Mouse (Mus musculus) limb, embryonic 15.5 days (tissue): ENCODE measurements at regions not wholly inside any gene's neighbourhood (a gene's known extent, or its start where the extent isn't known, plus 50 kb on each side); places are given as distances from the start of the nearest gene placed in this dataset.
A peak's percentile ranks its signal among the peaks of the same experiment; 100 is the strongest.

ENCODE experiments used
- ATAC-seq: fragments of 200-750 bp; cut with Nextera tagmentation; 2 replicates; pipeline ENCODE4 v1.8.0; 2017; ENCODE audit warnings: low read depth, moderate TSS enrichment; ENCODE audit not compliant: insufficient number of reproducible peaks, low FRiP score, low TSS enrichment
- H3K27ac ChIP-seq: fragments of 300-500 bp; sonication (generic); 2 replicates; pipeline ENCODE4 v1.5.1; 2015; ENCODE audit warnings: moderate library complexity, mild to moderate bottlenecking, inconsistent platforms
- H3K27me3 ChIP-seq: fragments of 300-500 bp; sonication (generic); 2 replicates; pipeline ENCODE4 v1.6.1; 2015; ENCODE audit warnings: inconsistent platforms
- H3K36me3 ChIP-seq: fragments of 300-500 bp; sonication (generic); 2 replicates; pipeline ENCODE4 v1.6.1; 2015; ENCODE audit warnings: inconsistent platforms
- H3K4me1 ChIP-seq: fragments of 300-500 bp; sonication (generic); 2 replicates; pipeline ENCODE4 v1.6.1; 2015; ENCODE audit warnings: inconsistent platforms
- H3K4me2 ChIP-seq: fragments of 300-500 bp; sonication (generic); 2 replicates; pipeline ENCODE4 v1.6.1; 2015; ENCODE audit warnings: mild to moderate bottlenecking, inconsistent platforms
- H3K4me3 ChIP-seq: fragments of 300-500 bp; sonication (generic); 2 replicates; pipeline ENCODE4 v1.5.1; 2015; ENCODE audit warnings: mild to moderate bottlenecking, inconsistent platforms
- H3K9ac ChIP-seq: fragments of 300-500 bp; sonication (generic); 2 replicates; pipeline ENCODE4 v1.6.1; 2015; ENCODE audit warnings: inconsistent platforms
- H3K9me3 ChIP-seq: fragments of 300-500 bp; sonication (generic); 2 replicates; pipeline ENCODE4 v1.6.1; 2016; ENCODE audit warnings: inconsistent platforms
- WGBS: fragments of 180-500 bp; shearing (Covaris S2); methylation state at CpG from one replicate; pipeline ENCODE4 v1.1.7; 2015; 5-methylcytosine and 5-hydroxymethylcytosine counted together

DNA sequence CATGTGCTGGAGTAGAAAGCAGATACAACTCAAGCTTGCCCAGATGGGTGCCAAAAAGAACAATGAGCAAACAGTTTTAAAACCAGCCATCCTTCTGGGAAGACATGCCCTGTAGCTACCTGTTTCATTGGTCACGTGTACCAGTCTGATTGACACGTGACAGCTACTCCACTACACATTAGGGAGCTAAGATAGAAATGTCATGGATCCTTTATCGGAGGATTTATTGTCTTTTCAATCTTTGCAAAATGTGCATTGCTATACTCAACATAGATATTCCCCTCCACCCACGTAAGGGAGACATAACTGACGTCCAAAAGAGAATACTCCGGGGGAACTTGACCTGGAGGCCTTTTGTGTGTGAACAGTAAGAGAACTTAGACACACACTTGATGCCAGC lies 171.1 kb upstream of the Cited2 start:
- Histone ChIP-seq H3K9me3 (no peaks in the 10 kb centered on the region), H3K4me1 (no peaks in the 10 kb centered on the region), H3K4me2 (no peak overlapping the region), H3K36me3 (no peaks in the 10 kb centered on the region), H3K4me3 (no peak overlapping the region), H3K27me3 (no peaks in the 10 kb centered on the region), H3K9ac (no peak overlapping the region), H3K27ac (no peak overlapping the region)
- ATAC-seq, result no peak
- WGBS, result 85% methylated on average over 6 of the region's 6 CpGs

DNA sequence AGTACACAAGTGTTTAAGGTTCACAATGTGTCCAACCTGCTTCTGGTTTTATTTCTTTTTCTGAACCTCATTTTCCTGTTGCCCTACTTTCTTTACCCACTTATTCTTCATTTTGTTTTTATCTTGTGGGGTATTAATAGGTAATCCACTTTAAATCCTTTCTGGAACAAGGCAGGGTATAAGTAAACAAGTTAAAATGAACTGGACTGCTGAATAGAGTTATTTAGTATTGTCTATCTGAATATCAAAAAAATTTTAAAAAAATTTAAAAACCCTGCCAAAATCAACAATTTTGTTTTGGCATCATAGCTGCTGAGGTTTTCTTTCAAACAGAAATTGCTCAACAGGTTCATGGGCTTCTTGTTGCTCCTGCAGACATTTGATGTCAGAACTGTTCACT lies 170.7 kb upstream of the Cited2 start:
- H3K36me3 ChIP-seq, result no peaks in the 10 kb centered on the region
- no peaks in the 10 kb centered on the region for H3K27me3 ChIP-seq
- no peak for ATAC-seq
- H3K4me3 ChIP-seq, result no peak overlapping the region
- no peak overlapping the region for H3K4me2 ChIP-seq
- H3K4me1 ChIP-seq, result no peaks in the 10 kb centered on the region
- no peak overlapping the region for H3K27ac ChIP-seq
- no peak overlapping the region for H3K9ac ChIP-seq
- H3K9me3 ChIP-seq, result no peaks in the 10 kb centered on the region

DNA sequence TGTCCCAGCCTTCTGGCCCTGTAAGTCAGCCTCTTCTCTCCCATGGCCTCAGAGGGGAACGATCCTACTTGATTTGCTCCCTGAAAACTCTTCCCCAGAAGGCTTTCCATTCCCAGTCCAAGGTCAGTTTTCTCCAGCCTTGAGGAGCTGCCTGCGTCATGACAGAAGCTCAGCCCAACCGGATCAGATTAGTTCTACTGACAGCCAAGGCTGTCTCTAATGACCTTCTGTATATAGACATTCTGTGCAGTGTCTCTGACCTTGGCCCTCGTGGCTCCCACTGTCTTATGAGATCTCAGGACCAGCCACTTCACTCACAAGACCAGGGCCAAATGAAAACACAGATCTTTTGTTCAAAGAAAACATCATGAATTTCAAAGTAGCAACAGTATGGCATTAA lies 166.6 kb upstream of the Cited2 start:
- ATAC-seq, result no peak
- Histone ChIP-seq H3K27ac (no peak overlapping the region), H3K4me3 (no peak overlapping the region), H3K4me2 (no peak overlapping the region), H3K36me3 (no peaks in the 10 kb centered on the region), H3K9ac (no peak overlapping the region), H3K4me1 (peaks cover 11% of the 10 kb centered on the region), H3K9me3 (no peaks in the 10 kb centered on the region), H3K27me3 (no peaks in the 10 kb centered on the region)
- 80% methylated on average over 4 of the region's 4 CpGs for whole genome bisulfite sequencing

DNA sequence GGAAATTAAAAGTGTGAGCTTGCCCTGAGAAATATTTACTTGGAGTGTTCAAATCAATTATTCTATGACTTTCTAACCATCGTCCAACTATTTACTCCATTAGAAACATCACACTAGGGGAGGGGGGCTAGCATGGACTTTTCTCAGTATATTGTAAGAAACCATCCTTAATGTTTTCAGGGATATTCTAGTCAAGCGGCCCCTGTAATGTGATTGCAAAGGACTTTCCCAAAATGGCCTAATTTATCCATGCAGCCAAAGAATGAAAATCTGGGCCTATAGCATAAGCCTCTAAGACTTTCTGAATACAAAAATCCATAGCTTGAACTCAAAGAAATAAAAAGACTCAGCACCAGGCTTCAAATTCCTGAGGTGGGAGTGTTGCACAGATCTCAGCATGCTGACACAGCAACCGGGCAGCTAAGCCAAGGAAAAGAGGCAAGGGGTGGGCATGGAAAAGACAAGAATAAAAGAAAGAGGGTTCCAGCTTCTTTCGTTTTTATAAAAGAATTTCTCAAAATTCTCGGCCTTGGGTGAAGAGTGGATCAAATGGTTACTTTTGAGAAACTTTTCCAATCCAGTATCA lies 163.6 kb upstream of the Cited2 start:
- peak overlapping the region; percentile 44; the same call in 1 of the 2 replicates for H3K27ac ChIP-seq

DNA sequence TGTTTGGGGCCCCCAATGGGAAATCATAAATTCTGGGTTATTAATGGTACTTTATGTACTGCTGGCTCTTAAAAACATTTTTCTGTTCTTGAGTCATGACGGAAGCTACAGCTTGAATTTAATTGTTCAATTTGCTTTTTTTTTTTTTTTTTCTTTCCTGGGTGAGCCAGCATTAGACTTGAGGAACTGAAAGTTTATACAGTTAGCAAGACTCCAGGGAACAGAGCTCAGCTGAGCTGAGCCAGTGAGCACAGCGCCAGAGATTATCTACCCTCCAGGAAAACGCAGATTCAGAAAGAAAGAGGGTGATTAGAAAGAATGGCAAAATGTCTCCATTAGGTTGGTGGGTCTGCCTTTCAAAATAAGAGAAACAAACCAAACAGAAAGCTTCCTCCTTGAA lies 163.0 kb upstream of the Cited2 start:
- Histone ChIP-seq H3K36me3 (no peaks in the 10 kb centered on the region), H3K4me3 (no peak overlapping the region), H3K27me3 (no peaks in the 10 kb centered on the region), H3K4me2 (no peak overlapping the region), H3K4me1 (peaks cover 20% of the 10 kb centered on the region), H3K27ac (peak overlapping the region; percentile 44), H3K9me3 (no peaks in the 10 kb centered on the region), H3K9ac (no peak overlapping the region)
- no peak for ATAC-seq
- WGBS, result 19% methylated on average over 3 of the region's 3 CpGs

More for the DNA sequence above, 163.6 kb upstream of the Cited2 start:
- no peak for ATAC-seq
- no peak overlapping the region for H3K4me3 ChIP-seq
- no peaks in the 10 kb centered on the region for H3K27me3 ChIP-seq
- H3K9me3 ChIP-seq, result no peaks in the 10 kb centered on the region
- peaks cover 20% of the 10 kb centered on the region for H3K4me1 ChIP-seq
- no peak overlapping the region for H3K4me2 ChIP-seq
- 47% methylated on average over 5 of the region's 5 CpGs for WGBS
- no peak overlapping the region for H3K9ac ChIP-seq
- H3K36me3 ChIP-seq, result no peaks in the 10 kb centered on the region

DNA sequence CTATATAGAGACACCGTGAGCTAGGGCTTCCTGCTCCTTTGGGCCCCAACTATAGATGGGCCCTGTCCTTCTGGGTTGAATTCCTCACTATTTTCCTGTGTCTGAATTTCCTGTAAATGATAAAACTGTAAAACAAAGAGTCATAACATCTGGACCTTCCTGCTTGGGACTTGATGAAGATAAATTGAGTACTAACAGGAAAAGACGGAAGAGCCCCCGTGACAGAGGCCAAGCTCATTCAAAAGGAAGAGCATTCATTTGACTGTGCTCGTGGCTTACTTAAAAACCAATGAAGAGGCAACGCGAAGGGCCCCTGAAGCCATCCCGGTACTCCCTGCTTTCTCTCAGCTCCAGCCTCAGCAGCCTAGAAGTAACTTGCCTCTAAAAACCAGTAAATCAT lies 161.6 kb upstream of the Cited2 start:
- Histone ChIP-seq H3K27ac (no peak overlapping the region), H3K9me3 (no peaks in the 10 kb centered on the region), H3K4me3 (no peak overlapping the region), H3K27me3 (no peaks in the 10 kb centered on the region), H3K4me1 (peaks cover 20% of the 10 kb centered on the region), H3K4me2 (no peak overlapping the region), H3K9ac (no peak overlapping the region), H3K36me3 (no peaks in the 10 kb centered on the region)
- ATAC-seq, result no peak
- 66% methylated on average over 7 of the region's 7 CpGs for WGBS

DNA sequence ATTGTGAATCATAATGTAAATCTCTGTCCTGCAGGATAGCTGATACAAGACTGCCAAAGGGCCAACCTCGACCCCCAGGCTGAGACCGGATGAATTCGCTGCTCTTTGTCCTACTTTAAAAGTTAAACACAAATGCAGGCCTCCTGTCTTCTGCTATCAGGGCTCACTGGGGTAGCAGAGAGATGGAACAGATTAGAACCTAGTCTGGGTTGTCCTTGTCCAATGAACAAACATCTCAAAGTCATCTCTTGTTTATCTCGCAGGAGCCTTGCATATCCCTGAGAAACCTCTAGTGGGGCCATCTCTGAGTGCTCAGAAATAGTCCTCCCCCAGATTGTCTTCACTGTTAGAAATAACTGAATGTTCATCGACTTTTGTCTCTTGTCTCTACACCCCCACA lies 161.0 kb upstream of the Cited2 start:
- Histone ChIP-seq H3K4me2 (no peak overlapping the region), H3K9ac (no peak overlapping the region), H3K36me3 (no peaks in the 10 kb centered on the region), H3K4me3 (no peak overlapping the region), H3K4me1 (peaks cover 20% of the 10 kb centered on the region), H3K27ac (no peak overlapping the region), H3K27me3 (no peaks in the 10 kb centered on the region), H3K9me3 (no peaks in the 10 kb centered on the region)
- no peak for ATAC-seq
- WGBS, result 85% methylated on average over 5 of the region's 5 CpGs

DNA sequence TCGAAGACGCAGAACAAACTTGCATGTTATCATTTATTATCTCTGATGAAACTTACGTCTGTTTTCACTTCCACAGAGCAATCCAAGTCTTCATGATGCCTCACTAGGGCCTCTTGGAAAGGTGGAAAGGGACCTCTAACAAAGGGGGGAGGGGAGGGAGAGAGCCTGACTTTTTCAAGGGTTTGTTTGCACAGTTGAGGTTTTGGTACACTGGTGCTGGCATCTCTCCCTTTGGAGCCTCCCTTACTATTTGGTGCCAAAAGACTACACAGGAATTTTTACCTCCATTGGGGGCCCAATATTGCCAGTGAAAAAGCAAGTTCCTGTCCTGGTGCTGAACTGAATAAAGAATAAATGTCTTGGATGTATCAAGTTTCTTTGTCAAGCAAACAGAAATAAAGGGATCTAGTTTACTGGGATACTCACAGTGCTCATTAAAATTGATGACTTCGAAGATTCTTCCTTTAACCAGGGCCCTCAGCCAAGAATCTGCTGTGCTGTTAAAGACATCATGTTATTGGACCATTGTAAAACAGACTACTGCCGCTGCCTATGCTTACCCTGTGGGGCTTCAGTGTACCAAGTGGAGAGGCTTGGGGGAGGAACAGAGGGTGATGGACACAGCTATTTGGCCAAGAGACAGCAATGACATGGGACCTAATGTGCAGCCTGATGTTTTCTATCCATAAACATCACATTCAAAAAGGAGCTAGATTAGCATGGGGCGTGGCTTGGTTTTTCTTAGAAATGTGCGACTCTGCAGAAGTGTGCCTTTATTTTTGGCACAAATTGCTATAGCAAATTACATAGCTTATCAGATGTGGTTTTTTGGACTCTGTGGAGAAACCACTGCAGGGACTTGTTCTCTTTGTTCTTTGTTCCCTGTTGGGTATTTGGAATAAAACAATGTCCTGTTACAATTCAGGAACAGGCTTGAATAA lies 160.3 kb upstream of the Cited2 start:
- Histone ChIP-seq H3K4me2 (no peak overlapping the region), H3K9me3 (no peaks in the 10 kb centered on the region), H3K4me3 (no peak overlapping the region), H3K27me3 (no peaks in the 10 kb centered on the region), H3K36me3 (no peaks in the 10 kb centered on the region), H3K4me1 (peaks cover 20% of the 10 kb centered on the region), H3K27ac (no peak overlapping the region), H3K9ac (no peak overlapping the region)
- 42% methylated on average over 7 of the region's 7 CpGs for WGBS
- ATAC-seq, result no peak

DNA sequence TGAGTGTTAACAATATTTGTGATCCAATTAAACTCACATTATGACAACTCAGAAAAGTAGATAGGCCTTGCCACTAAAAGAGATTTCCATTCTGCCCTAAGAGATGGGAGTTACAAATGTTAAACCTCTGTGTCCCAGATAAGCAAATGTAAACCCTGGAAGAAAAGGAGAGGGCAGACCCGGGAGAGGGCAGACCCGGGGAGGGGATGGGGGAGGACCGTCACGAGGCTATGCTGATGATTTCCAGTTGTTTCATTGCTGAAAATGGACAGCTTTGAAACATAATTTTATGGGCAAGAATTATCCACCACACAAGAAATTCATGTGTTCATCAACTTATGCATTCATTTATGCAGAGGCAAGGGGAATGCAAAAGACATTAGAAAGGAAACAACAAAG lies 159.7 kb upstream of the Cited2 start:
- Histone ChIP-seq H3K27ac (no peak overlapping the region), H3K9ac (no peak overlapping the region), H3K36me3 (no peaks in the 10 kb centered on the region), H3K4me3 (no peak overlapping the region), H3K4me2 (no peak overlapping the region), H3K9me3 (no peaks in the 10 kb centered on the region), H3K4me1 (peaks cover 20% of the 10 kb centered on the region), H3K27me3 (no peaks in the 10 kb centered on the region)
- no peak for ATAC-seq
- 76% methylated on average over 4 of the region's 4 CpGs for WGBS

DNA sequence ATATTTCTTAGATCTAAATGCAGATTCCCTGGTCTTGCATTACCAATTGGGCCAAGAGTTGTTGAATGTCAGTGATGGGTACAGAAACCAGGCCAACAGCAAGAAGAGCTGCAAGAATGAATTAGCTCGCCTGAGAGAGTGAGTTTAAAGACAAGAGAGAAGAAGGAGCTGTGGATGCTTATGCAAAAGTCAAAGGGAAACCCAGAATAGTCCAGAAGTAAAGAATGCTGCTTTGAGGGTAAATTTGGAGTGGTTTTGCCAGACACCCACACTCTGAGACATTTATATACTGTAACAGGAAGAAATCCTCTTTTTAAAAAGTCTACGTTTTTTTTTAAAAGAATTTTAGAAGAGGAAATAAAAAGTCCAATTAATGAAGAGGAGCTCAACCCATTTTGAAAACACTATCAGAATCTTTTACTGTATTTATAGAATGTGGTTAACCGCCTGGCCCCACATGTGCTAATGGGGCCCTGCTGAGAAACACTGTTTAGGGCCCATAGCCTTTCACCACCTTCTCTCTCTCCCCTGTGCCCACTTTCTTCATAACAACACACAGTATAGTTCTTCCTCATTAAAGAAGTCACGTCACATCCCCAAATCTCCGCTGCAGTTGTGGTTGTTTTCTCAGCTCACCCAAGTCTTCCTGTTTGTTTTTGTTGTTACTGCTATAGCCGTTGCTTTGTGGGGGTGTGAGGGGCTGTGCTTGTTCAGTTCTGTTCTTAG lies 158.0 kb upstream of the Cited2 start:
- ATAC-seq, result no peak
- no peak overlapping the region for H3K9ac ChIP-seq
- H3K9me3 ChIP-seq, result no peaks in the 10 kb centered on the region
- no peak overlapping the region for H3K4me3 ChIP-seq
- H3K27me3 ChIP-seq, result no peaks in the 10 kb centered on the region
- 53% methylated on average over 6 of the region's 6 CpGs for WGBS
- H3K27ac ChIP-seq, result no peak overlapping the region
- H3K4me2 ChIP-seq, result no peak overlapping the region
- no peaks in the 10 kb centered on the region for H3K36me3 ChIP-seq
- peaks cover 13% of the 10 kb centered on the region for H3K4me1 ChIP-seq

DNA sequence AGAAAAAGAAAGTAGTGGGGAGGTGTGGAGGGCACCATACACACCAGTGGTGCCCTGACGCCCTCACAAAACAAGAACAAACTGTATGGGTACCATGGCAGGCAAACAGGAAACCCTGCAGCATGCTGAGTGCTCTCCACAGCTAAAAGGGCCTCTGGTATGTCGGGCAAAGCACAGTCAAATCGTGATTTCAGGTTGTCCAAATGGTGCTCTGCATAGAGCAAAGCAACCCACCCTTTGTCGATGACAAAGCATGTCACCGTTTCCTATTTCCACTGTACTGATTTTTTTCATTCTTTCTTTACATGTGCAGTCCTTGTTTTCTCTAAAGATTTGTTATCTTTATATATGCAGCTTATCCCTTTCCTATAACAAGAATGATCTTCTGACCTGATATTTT lies 156.0 kb upstream of the Cited2 start:
- Histone ChIP-seq H3K9me3 (no peaks in the 10 kb centered on the region), H3K4me2 (no peak overlapping the region), H3K4me3 (no peak overlapping the region), H3K27ac (no peak overlapping the region), H3K36me3 (no peaks in the 10 kb centered on the region), H3K9ac (no peak overlapping the region), H3K27me3 (no peaks in the 10 kb centered on the region), H3K4me1 (peaks cover 9% of the 10 kb centered on the region)
- no peak for ATAC-seq
- whole genome bisulfite sequencing, result 78% methylated on average over 5 of the region's 5 CpGs

DNA sequence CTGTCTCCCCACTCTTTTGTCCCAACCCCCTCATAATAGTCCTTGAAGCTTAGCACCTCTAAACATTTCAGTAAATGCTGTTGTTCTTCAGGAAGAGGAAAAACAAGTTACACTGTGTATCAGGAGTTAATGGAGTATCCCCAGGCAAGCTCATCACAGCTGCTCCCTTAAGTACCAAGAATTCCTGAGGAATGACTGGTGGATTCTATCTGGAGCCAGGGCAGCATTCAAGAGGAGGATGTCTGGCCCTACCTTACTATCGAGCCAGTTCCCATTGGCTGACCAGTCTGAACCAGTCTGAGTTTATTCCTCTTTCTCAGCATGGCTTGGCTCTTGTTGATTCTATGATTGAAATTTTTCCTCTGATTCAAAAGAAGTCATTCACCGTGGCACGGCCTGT lies 155.4 kb upstream of the Cited2 start:
- no peak overlapping the region for H3K4me2 ChIP-seq
- H3K4me3 ChIP-seq, result no peak overlapping the region
- no peaks in the 10 kb centered on the region for H3K9me3 ChIP-seq
- WGBS, result 74% methylated on average over 3 of the region's 3 CpGs
- H3K4me1 ChIP-seq, result peaks cover 4% of the 10 kb centered on the region
- H3K27ac ChIP-seq, result no peak overlapping the region
- ATAC-seq, result no peak
- H3K9ac ChIP-seq, result no peak overlapping the region
- H3K36me3 ChIP-seq, result no peaks in the 10 kb centered on the region
- no peaks in the 10 kb centered on the region for H3K27me3 ChIP-seq
